Mouse (Mus musculus) stomach, postnatal 0 days (tissue): Measurements from ENCODE around the gene Dnase1. TPM values are rescaled to one million over a fixed set of nuclear protein-coding genes. Genes with fewer than 3 reads are reported as not detected.

Experiments
- ATAC-seq: fragments of 200-750 bp; cut with Nextera tagmentation; 2 replicates; pipeline ENCODE4 v1.8.0; 2017; ENCODE audit not compliant: low FRiP score, low TSS enrichment
- DNase-seq: peaks from one replicate; pipeline ENCODE4 v3.0.0-alpha.2; 2016; ENCODE audit warnings: low spot score
- H3K27ac ChIP-seq: fragments of 300-500 bp; sonication (generic); replicated peaks from 2 replicates; pipeline ENCODE4 v1.5.1; 2014; ENCODE audit warnings: mild to moderate bottlenecking, control low read depth
- H3K27me3 ChIP-seq: fragments of 300-500 bp; sonication (generic); 2 replicates; pipeline ENCODE4 v1.6.1; 2014; ENCODE audit warnings: low read length; ENCODE audit not compliant: control insufficient read depth, insufficient read depth
- H3K36me3 ChIP-seq: fragments of 300-500 bp; sonication (generic); 2 replicates; pipeline ENCODE4 v1.6.1; 2014; ENCODE audit warnings: low read length, mixed read lengths; ENCODE audit not compliant: control insufficient read depth, insufficient read depth
- H3K4me1 ChIP-seq: fragments of 300-500 bp; sonication (generic); replicated peaks from 2 replicates; pipeline ENCODE4 v1.6.1; 2014; ENCODE audit warnings: antibody characterized with exemption; ENCODE audit not compliant: control insufficient read depth, insufficient read depth
- H3K4me2 ChIP-seq: fragments of 300-500 bp; sonication (generic); replicated peaks from 2 replicates; pipeline ENCODE4 v1.6.1; 2014; ENCODE audit warnings: low read depth, mild to moderate bottlenecking, control low read depth, moderate library complexity
- H3K4me3 ChIP-seq: fragments of 300-500 bp; sonication (generic); 2 replicates; pipeline ENCODE4 v1.5.1; 2014; ENCODE audit warnings: low read depth, low read length, control low read depth
- H3K9ac ChIP-seq: fragments of 300-500 bp; sonication (generic); 2 replicates; pipeline ENCODE4 v1.6.1; 2014; ENCODE audit warnings: mild to moderate bottlenecking, low read length, control low read depth, mixed read lengths
- H3K9me3 ChIP-seq: fragments of 300-500 bp; sonication (generic); 2 replicates; pipeline ENCODE4 v1.6.1; 2016; ENCODE audit warnings: low read length; ENCODE audit not compliant: control insufficient read depth
- CTCF ChIP-seq: IDR thresholded peaks from 2 replicates; pipeline ENCODE4 v1.5.1; 2016; ENCODE audit warnings: antibody characterized with exemption, low read depth, mild to moderate bottlenecking, moderate library complexity
- EP300 ChIP-seq: optimal IDR thresholded peaks from 2 replicates; pipeline ENCODE3; 2016; ENCODE audit warnings: antibody characterized with exemption
- WGBS: fragments of 180-500 bp; shearing (Covaris S2); extraction: QIAGEN DNeasy Blood & Tissue Kit; methylation state at CpG from one replicate; pipeline ENCODE4 v1.1.7; 2014; 5-methylcytosine and 5-hydroxymethylcytosine counted together
- polyA plus RNA-seq: library from polyadenylated mRNA; unstranded; fragments of >200 nt; fragmentation: Nextera tagmentation; extraction: Ambion mirVana; gene quantifications from 2 replicates; pipeline ENCODE4 v1.2.1, GENCODE M21; 2015

Dnase1 gene
- polyA plus RNA-seq, 1 experiment from 2014 or later: 0.78 TPM

DNA sequence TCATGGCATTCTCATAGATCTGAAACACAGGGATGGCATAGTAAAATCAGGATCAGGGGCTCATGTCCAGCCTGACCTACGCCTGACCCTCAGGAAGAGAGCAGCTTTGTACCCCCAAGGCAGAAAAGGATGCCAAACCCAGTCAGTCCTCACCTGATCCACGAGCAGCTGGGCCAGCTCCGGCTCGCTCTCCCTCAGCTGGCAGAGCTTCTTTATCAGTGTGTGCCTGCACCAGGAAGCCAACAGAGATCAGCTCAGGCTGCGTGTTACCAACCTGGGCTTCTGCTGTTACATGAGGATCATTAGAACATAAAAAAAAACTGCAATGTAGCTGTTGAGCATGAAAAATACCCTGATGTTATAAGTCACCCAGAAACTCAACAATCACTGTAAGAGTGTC lies 3.5 kb downstream of the Dnase1 start:
- DNase-seq (no peak), ATAC-seq (no peak)

DNA sequence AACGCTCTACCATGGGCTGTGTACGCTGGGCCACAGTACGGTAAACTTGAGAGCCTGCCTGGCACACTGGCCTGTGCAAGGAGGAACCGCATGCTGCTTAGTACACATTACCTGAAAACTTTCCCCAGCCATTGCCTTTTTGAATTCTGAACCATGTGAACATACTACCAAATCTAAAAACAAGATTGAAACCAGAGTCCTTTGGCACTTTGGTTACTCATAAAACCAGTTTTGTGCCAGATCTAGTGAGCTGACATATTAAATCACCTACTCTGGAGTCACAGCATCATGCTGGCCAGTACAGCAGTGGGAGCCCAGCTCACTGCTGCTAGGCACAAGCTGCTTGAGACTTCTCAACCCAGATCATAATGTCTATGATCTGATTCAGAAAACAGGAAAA lies 4.9 kb downstream of the Dnase1 start:
- ATAC-seq (no peak), DNase-seq (no peak)
- Histone ChIP-seq H3K36me3 (peaks cover 23% of the 10 kb centered on the region), H3K9ac (no peak overlapping the region), H3K9me3 (no peaks in the 10 kb centered on the region), H3K4me3 (no peak overlapping the region), H3K27me3 (no peaks in the 10 kb centered on the region), H3K4me2 (no peak overlapping the region), H3K27ac (no peak overlapping the region), H3K4me1 (no peaks in the 10 kb centered on the region)
- WGBS: 97% methylated on average over 4 of the region's 4 CpGs
- TF ChIP-seq CTCF (no peak), EP300 (no peak)

More for the DNA sequence above, 3.5 kb downstream of the Dnase1 start:
- H3K27me3 ChIP-seq: no peaks in the 10 kb centered on the region
- no peak overlapping the region for H3K9ac ChIP-seq
- no peak overlapping the region for H3K27ac ChIP-seq
- WGBS: 88% methylated on average over 5 of the region's 5 CpGs
- TF ChIP-seq CTCF (no peak), EP300 (no peak)
- H3K4me2 ChIP-seq: no peak overlapping the region
- no peaks in the 10 kb centered on the region for H3K4me1 ChIP-seq
- no peaks in the 10 kb centered on the region for H3K9me3 ChIP-seq
- no peak overlapping the region for H3K4me3 ChIP-seq
- H3K36me3 ChIP-seq: peaks cover 17% of the 10 kb centered on the region

DNA sequence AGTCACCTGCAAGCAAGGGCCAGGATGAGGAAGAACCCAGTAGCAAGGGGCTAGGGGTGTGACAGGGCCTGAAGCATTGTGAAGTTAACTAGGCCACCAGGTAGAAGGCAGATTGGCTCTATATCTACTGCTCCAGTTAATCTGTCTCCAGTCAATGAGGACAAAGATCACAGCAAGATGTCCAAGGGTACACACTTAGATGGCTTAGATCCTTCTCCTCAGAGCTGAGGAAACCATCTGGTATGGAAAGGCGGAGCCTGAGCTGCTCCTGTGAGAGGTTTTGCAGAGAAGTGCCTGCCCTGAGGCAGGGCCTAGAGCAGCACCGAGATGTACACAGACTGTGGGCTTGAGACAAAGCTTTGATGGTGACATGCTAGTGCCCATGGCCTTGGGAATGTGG lies 7.4 kb downstream of the Dnase1 start:
- Histone ChIP-seq H3K36me3 (peaks cover 18% of the 10 kb centered on the region), H3K9me3 (no peaks in the 10 kb centered on the region), H3K27me3 (no peaks in the 10 kb centered on the region), H3K4me2 (no peak overlapping the region), H3K4me3 (no peak overlapping the region), H3K27ac (no peak overlapping the region), H3K9ac (no peak overlapping the region), H3K4me1 (no peaks in the 10 kb centered on the region)
- DNase-seq (no peak), ATAC-seq (no peak)
- TF ChIP-seq EP300 (no peak), CTCF (no peak)
- WGBS: 90% methylated on average over 2 of the region's 2 CpGs

DNA sequence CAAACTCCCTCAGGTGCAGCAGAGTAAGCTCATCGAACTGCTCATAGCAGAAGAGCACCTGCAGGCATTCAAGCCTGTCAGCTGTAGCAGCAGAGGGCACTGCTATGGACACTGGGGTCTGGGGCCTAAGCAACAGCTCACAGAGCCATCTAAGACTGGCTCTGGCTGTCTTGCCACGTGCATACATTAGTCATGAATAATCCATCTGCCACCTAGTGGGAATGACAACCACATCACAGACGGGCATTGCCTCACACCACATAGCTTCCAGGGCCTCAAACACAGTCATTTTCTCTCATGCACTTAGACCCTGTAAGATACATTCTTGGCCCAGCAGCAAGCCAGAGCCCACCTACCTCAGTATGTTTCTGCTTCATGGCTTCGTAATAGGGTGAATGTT lies 8.8 kb downstream of the Dnase1 start:
- Histone ChIP-seq H3K9ac (no peak overlapping the region), H3K27ac (no peak overlapping the region), H3K36me3 (peaks cover 21% of the 10 kb centered on the region), H3K27me3 (no peaks in the 10 kb centered on the region), H3K4me2 (no peak overlapping the region), H3K4me3 (no peak overlapping the region), H3K9me3 (no peaks in the 10 kb centered on the region), H3K4me1 (no peaks in the 10 kb centered on the region)
- TF ChIP-seq EP300 (no peak), CTCF (no peak)
- ATAC-seq: no peak
- no peak for DNase-seq
- WGBS: 79% methylated on average over 4 of the region's 4 CpGs

DNA sequence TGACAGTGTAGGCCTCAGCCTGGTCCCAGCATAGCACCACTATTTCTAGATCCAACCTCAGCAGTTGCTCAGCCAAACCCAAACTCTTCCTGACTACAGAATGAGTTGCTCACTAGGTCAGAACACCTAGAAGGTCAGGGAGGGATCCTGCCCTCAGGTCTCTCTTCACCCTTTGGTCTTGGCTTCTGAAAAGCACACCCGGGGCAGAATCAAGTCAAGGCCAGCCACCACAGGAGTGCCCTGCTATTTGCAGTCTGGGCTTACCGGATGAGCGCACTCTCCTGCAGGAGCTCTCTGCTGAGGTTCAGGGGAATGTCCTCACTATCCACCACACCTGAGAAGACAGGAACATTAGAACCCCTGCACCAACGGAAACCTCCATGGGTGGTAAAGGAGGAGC lies 15.9 kb downstream of the Dnase1 start:
- Histone ChIP-seq H3K27me3 (no peaks in the 10 kb centered on the region), H3K36me3 (peaks cover 23% of the 10 kb centered on the region), H3K4me2 (no peak overlapping the region), H3K4me1 (no peaks in the 10 kb centered on the region), H3K9me3 (no peaks in the 10 kb centered on the region), H3K4me3 (no peak overlapping the region), H3K27ac (no peak overlapping the region), H3K9ac (no peak overlapping the region)
- 93% methylated on average over 4 of the region's 4 CpGs for WGBS
- TF ChIP-seq CTCF: no peak
- TF ChIP-seq EP300: no peak
- DNase-seq (no peak), ATAC-seq (no peak)

DNA sequence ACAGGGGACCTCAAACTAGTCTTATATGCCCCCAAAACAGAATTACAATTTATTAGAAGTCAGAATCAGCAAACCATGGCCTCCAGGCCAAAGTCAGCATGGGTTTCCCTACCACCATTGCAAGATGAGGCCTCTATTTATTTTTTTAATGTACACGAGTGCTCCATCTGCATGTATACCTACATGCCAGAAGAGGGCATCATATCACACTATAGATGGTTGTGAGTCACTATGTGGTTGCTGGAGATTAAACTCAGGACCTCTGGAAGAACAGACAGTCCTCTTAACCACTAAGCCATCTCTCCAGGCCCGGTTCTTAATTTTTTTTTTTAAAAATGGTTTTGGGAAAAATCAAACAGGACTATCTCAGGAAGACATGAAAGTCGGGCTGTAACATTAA lies 17.1 kb downstream of the Dnase1 start:
- H3K36me3 ChIP-seq: peaks cover 29% of the 10 kb centered on the region
- no peaks in the 10 kb centered on the region for H3K4me1 ChIP-seq
- no peaks in the 10 kb centered on the region for H3K9me3 ChIP-seq
- no peak overlapping the region for H3K4me3 ChIP-seq
- ATAC-seq (no peak), DNase-seq (no peak)
- TF ChIP-seq EP300 (no peak), CTCF (0 out of 2 replicates have a peak, but pooled peaks have one; percentile 20)
- no peak overlapping the region for H3K4me2 ChIP-seq
- H3K27me3 ChIP-seq: no peaks in the 10 kb centered on the region
- no peak overlapping the region for H3K27ac ChIP-seq
- 82% methylated on average over 3 of the region's 3 CpGs for WGBS
- H3K9ac ChIP-seq: no peak overlapping the region
